Mouse (Mus musculus): ENCODE measurements around the gene Tomm20.

The Tomm20 gene

GRCm38 (mm10) chr8:126965246-126965645 is 19.6 kb upstream of the Tomm20 start:
- in situ Hi-C loops (cut with MboI, MseI), result loop anchor here (25.0 kb wide), 1 partner anchor 1722 kb away; the partner anchor contains the start of gene Itgb1

- in situ Hi-C loops (cut with MboI, MseI), result loop anchor here (25.0 kb wide), 1 partner anchor 1724 kb away; the partner anchor contains the start of gene Itgb1
Observed at GRCm38 (mm10) chr8:126962871-126963270, 17.2 kb upstream of the Tomm20 start.

- in situ Hi-C loops (cut with MboI, MseI), result loop anchor here (25.0 kb wide), 1 partner anchor 1726 kb away; the partner anchor contains the start of gene Itgb1
Observed at GRCm38 (mm10) chr8:126961516-126961915, 15.9 kb upstream of the Tomm20 start.

GRCm38 (mm10) chr8:126951900-126952636 is 6.4 kb upstream of the Tomm20 start:
- in situ Hi-C loops (cut with MboI, MseI), result loop anchor here (10.0 to 25.0 kb wide), 2 partner anchors 1463 to 1735 kb away; partner anchors contain the start of gene Itgb1

GRCm38 (mm10) chr8:126949527-126949926 is 3.9 kb upstream of the Tomm20 start:
- in situ Hi-C loops (cut with MboI, MseI), result no loop called here

GRCm38 (mm10) chr8:126946444-126946843 is 800 bp upstream of the Tomm20 start:
- in situ Hi-C loops (cut with MboI, MseI), result no loop called here

GRCm38 (mm10) chr8:126944781-126945691 is 608 bp downstream of the Tomm20 start:
- in situ Hi-C loops (cut with MboI, MseI), result no loop called here

- in situ Hi-C loops (cut with MboI, MseI), result no loop called here
Observed at GRCm38 (mm10) chr8:126943565-126943964, 2.1 kb downstream of the Tomm20 start.

GRCm38 (mm10) chr8:126937337-126937736 is 8.3 kb downstream of the Tomm20 start:
- in situ Hi-C loops (cut with MboI, MseI), result no loop called here

GRCm38 (mm10) chr8:126935932-126936331 is 9.7 kb downstream of the Tomm20 start:
- in situ Hi-C loops (cut with MboI, MseI), result no loop called here

- in situ Hi-C loops (cut with MboI, MseI), result no loop called here
Observed at GRCm38 (mm10) chr8:126935387-126935786, 10.3 kb downstream of the Tomm20 start.

GRCm38 (mm10) chr8:126932656-126933055 is 13.0 kb downstream of the Tomm20 start:
- in situ Hi-C loops (cut with MboI, MseI), result no loop called here

GRCm38 (mm10) chr8:126932249-126932648 is 13.4 kb downstream of the Tomm20 start:
- in situ Hi-C loops (cut with MboI, MseI), result no loop called here

GRCm38 (mm10) chr8:126931720-126932119 is 13.9 kb downstream of the Tomm20 start:
- in situ Hi-C loops (cut with MboI, MseI), result no loop called here

GRCm38 (mm10) chr8:126929607-126930161 is 16.0 kb downstream of the Tomm20 start:
- in situ Hi-C loops (cut with MboI, MseI), result loop anchor here (5.0 to 10.0 kb wide), 2 partner anchors 355 to 432 kb away; no protein-coding TSS in a partner anchor

- in situ Hi-C loops (cut with MboI, MseI), result loop anchor here (5.0 to 10.0 kb wide), 2 partner anchors 354 to 432 kb away; no protein-coding TSS in a partner anchor
Observed at GRCm38 (mm10) chr8:126928755-126929505, 16.7 kb downstream of the Tomm20 start.

- in situ Hi-C loops (cut with MboI, MseI), result loop anchor here (5.0 to 10.0 kb wide), 2 partner anchors 353 to 431 kb away; no protein-coding TSS in a partner anchor
Observed at GRCm38 (mm10) chr8:126928028-126928427, 17.6 kb downstream of the Tomm20 start.

- in situ Hi-C loops (cut with MboI, MseI), result loop anchor here (5.0 to 10.0 kb wide), 2 partner anchors 352 to 430 kb away; no protein-coding TSS in a partner anchor
Observed at GRCm38 (mm10) chr8:126927058-126927457, 18.6 kb downstream of the Tomm20 start.

GRCm38 (mm10) chr8:126922981-126923380 is 22.7 kb downstream of the Tomm20 start:
- in situ Hi-C loops (cut with MboI, MseI), result loop anchor here (10.0 kb wide), 1 partner anchor 348 kb away; no protein-coding TSS in a partner anchor

GRCm38 (mm10) chr8:126921432-126921831 is 24.2 kb downstream of the Tomm20 start:
- in situ Hi-C loops (cut with MboI, MseI), result loop anchor here (10.0 kb wide), 1 partner anchor 347 kb away; no protein-coding TSS in a partner anchor
